Mouse (Mus musculus): ENCODE measurements around the gene Lef1. TPM values are rescaled to one million over a fixed set of nuclear protein-coding genes. Genes with fewer than 3 reads are reported as not detected.
A peak's percentile ranks its signal among the peaks of the same experiment; 100 is the strongest.

Gene Lef1
- total RNA-seq, 2 experiments from 2014 or later: 0.23 to 47.8 TPM

DNA sequence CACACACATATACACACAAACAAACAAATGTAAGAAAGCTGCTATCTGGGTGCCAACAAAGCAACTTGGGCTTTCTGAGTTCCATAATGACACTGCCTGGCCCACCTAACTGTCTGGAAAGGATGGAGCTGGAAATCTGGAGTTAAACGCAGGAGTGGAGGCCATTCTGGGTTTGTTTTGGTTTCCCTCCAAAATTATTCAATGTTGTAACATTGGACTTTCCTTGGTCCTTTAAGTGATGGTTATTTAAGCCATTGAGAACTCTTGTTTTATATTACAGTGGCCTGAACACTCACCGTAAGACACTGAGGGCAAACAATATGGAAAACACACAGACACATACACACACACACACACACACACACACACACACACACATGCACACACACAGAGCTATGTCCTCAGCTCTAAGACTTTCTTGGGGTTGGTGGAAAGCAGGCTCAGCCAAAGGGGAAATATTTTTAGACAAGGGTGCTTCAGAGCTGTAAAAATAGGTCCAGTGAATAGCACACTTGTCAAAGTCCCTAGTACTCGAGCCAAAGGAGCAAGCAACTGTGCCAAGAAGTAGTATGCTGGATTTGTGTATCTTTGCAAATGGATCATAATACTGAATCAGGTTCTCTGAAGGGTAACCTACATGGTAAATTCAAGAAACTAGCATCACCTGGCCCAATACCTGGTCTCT is 156.2 kb downstream of the Lef1 start:
- ATAC-seq (replicated peaks; ENCODE audit: low FRiP score, low TSS enrichment, poor library complexity, severe bottlenecking): no peak

GRCm38 (mm10) chr3:131270381-131270780 is 160.1 kb downstream of the Lef1 start:
- ATAC-seq (replicated peaks; ENCODE audit: low FRiP score, low TSS enrichment, poor library complexity, severe bottlenecking): no peak

DNA sequence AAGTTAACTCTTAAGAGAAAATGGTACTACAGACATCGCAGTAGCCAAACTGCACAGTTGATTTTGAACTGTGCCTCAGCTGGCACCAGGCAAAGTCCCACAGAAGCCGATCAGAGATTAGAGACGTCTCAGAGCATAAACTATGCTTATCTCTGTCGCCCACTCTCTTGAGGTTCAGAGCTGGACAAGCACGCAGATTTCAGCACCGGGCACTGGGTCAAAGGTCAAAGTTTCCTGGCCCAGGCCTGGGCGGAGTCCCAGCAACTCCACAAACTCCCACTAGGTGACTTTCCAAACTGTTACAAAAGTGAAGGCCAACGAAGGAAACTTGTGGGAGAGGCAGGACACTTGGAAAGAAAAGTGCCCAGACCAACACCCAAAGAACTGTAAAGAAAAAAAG is 160.9 kb downstream of the Lef1 start:
- peak; percentile 84 for ATAC-seq (replicated peaks; ENCODE audit: low FRiP score, low TSS enrichment, poor library complexity, severe bottlenecking)

- ATAC-seq (replicated peaks; ENCODE audit: low FRiP score, low TSS enrichment, poor library complexity, severe bottlenecking): peak; percentile 83
These were observed 161.5 kb downstream of the Lef1 start, which contains the start of gene Hadh for GRCm38 (mm10) chr3:131271559-131272373. Gene Hadh, minus strand, starts transcription at chr3:131272101.

DNA sequence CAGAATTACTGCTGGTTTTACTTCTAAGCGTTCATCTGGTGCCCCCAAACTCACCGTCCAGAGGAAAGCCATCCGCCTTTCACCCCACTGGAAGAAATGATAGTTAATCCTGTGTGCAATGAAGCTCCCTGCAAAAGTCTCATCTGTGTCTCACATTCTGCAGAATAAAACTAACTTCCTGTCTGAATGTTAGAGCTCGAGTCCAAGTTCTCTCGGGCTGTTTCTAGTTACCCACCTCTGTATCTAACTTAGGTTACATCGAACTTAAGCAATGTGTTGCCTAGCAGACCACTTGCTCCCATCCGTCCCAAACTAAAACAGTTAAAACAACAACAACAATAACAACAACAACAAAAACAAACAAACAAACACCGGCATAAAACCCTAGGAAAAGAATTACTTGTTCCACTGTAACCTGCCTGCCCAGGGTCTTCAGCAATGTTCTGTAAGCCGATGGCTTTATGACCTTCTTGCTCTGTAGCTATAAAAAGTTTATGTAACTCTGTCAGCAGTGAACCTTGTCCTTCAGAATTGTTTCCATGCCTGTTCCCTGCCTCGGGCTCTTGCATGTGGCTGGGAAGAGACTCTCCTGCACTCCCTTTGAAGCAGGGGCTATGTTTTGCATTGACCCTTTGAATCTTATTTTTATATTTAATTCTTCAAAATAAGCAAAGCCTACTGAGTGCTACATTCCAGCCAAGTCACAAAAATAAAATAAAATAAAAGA is 162.3 kb downstream of the Lef1 start:
- no peak; the same call in 1 of the 2 replicates for ATAC-seq (replicated peaks; ENCODE audit: low FRiP score, low TSS enrichment, poor library complexity, severe bottlenecking)

Other genes with a start within 250 kb of the Lef1 start
- gene Hadh, start 161.6 kb downstream of the Lef1 start, total RNA-seq (2014; fragmentation: Nextera tagmentation): 28.2 and 31.9 TPM in 2 replicates
- 44.7 and 49.6 TPM in 2 replicates for gene Hadh, start 161.6 kb downstream of the Lef1 start, total RNA-seq (2017)
- 1.1 TPM in 1 of 2 replicates, not detected in the other for gene Cyp2u1, start 192.8 kb downstream of the Lef1 start, total RNA-seq (2014; fragmentation: Nextera tagmentation)
- gene Cyp2u1, start 192.8 kb downstream of the Lef1 start, total RNA-seq (2017): 0.11 and 0.33 TPM in 2 replicates

Data from megakaryocyte-erythroid progenitor cell, adult 5-6 weeks (primary cell).